Mouse (Mus musculus) B cell, adult 67 days (primary cell): ENCODE results near the gene Aurkb. TPM values are rescaled to one million over a fixed set of nuclear protein-coding genes. Genes with fewer than 3 reads are reported as not detected.

Source experiments
- total RNA-seq, 2 experiments: library from RNA; stranded (reverse); gene quantifications; 4 replicates each; pipeline ENCODE4 v1.2.4; 2023

Aurkb gene
- total RNA-seq = 1 to 10 TPM; 7.0 to 7.1 TPM

GRCm38 (mm10) chr11:69045531-69046394 lies at the start of gene Aurkb:
TSS of gene Aurkb (plus strand) at chr11:69045647.

GRCm38 (mm10) chr11:69008182-69009121 lies 37.0 kb upstream of the Aurkb start, which contains the start of gene Pfas:
TSS of gene Pfas (minus strand) at chr11:69008460.

GRCm38 (mm10) chr11:69015644-69016441 lies 29.6 kb upstream of the Aurkb start, which contains the start of gene Ctc1:
TSS of gene Ctc1 (plus strand) at chr11:69015911.

GRCm38 (mm10) chr11:69059357-69059974 lies 14.0 kb downstream of the Aurkb start, which contains the start of gene Borcs6:
TSS of gene Borcs6 (plus strand) at chr11:69059717.

GRCm38 (mm10) chr11:69070590-69071222 lies 25.3 kb downstream of the Aurkb start, which contains the start of gene Tmem107:
TSS of gene Tmem107 (plus strand) at chr11:69070806.

GRCm38 (mm10) chr11:69088103-69088855 lies 42.8 kb downstream of the Aurkb start, which contains the start of gene Vamp2:
TSS of gene Vamp2 (plus strand) at chr11:69088490.

GRCm38 (mm10) chr11:69094697-69095429 lies 49.4 kb downstream of the Aurkb start, which contains the start of gene Per1:
TSS of gene Per1 (plus strand) at chr11:69095217.

Other genes with a start within 250 kb of the Aurkb start
- gene Ndel1, start 173.8 kb upstream of the Aurkb start, total RNA-seq = 10 to 100 TPM; 46.7 to 57.8 TPM
- not detected for gene Rnf222, start 157.1 kb upstream of the Aurkb start, total RNA-seq
- gene Rpl26, start 144.1 kb upstream of the Aurkb start, total RNA-seq = 1,000 to 10,000 TPM; 2,344 to 2,392 TPM
- not detected for gene Odf4, start 118.6 kb upstream of the Aurkb start, total RNA-seq
- not detected for gene Arhgef15, start 88.2 kb upstream of the Aurkb start, total RNA-seq
- 1 to 10 TPM; 3.5 to 6.0 TPM for gene Slc25a35, start 77.5 kb upstream of the Aurkb start, total RNA-seq
- gene Rangrf, start 70.5 kb upstream of the Aurkb start, total RNA-seq = 1 to 10 TPM; 3.9 to 6.6 TPM
- gene Pfas, start 37.2 kb upstream of the Aurkb start, total RNA-seq = 10 to 100 TPM; 32.0 to 32.7 TPM
- gene Ctc1, start 29.7 kb upstream of the Aurkb start, total RNA-seq = 10 to 100 TPM; 34.0 to 35.6 TPM
- gene Borcs6, start 14.1 kb downstream of the Aurkb start, total RNA-seq = 10 to 100 TPM; 22.2 to 22.5 TPM
- 1 to 10 TPM; 1.5 to 6.3 TPM for gene Tmem107, start 25.2 kb downstream of the Aurkb start, total RNA-seq
- gene Vamp2, start 42.8 kb downstream of the Aurkb start, total RNA-seq = 100 to 1,000 TPM; 510 to 518 TPM
- 100 to 1,000 TPM; 495 to 638 TPM for gene Per1, start 49.6 kb downstream of the Aurkb start, total RNA-seq
- under 1 TPM in 1 of 2 experiments, not detected in 1; 0.30 TPM for gene Hes7, start 74.8 kb downstream of the Aurkb start, total RNA-seq
- not detected for gene 9130213A22Rik, start 76.9 kb downstream of the Aurkb start, total RNA-seq
- 1 to 10 TPM in 1 of 2 experiments, under 1 TPM in 1; 0.83 to 1.1 TPM for gene Aloxe3, start 80.2 kb downstream of the Aurkb start, total RNA-seq
- gene Alox12b, start 111.3 kb downstream of the Aurkb start, total RNA-seq = not detected
- gene Alox8, start 152.2 kb downstream of the Aurkb start, total RNA-seq = under 1 TPM in 1 of 2 experiments, not detected in 1; 0.21 TPM
- gene Gucy2e, start 191.4 kb downstream of the Aurkb start, total RNA-seq = not detected